Mouse (Mus musculus) CD4-positive, CD25-positive, alpha-beta regulatory T cell, adult 4 months (primary cell): ENCODE measurements at regions not wholly inside any gene's neighbourhood (a gene's known extent, or its start where the extent isn't known, plus 50 kb on each side); places are given as distances from the start of the nearest gene placed in this dataset.

Source experiments
- ATAC-seq: one replicate; pipeline ENCODE4 v1.8.0; 2017

DNA sequence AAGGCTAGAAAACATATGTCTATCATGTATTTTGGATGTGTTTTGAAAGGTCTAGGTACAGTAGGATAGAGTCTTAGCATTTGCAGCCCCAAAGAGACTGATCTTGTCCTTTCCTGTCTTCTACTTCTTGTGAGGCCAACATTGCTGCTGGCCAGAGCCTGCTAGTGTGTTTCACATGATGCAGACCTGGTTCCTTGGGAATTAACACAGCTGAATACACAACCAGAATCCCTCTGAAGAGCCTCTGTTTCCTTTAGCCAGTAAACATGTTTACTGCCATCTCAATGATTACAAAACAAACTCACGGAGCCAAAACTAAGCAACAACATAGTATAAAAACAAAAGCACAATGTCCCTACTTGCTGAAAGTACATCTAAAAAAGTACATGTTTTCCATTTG, 598.9 kb downstream of the 9430069I07Rik start:
- ATAC-seq, result no peak
